Comparison of ENCODE assay signal across 15 mouse cellular contexts in the genomic region with DNA sequence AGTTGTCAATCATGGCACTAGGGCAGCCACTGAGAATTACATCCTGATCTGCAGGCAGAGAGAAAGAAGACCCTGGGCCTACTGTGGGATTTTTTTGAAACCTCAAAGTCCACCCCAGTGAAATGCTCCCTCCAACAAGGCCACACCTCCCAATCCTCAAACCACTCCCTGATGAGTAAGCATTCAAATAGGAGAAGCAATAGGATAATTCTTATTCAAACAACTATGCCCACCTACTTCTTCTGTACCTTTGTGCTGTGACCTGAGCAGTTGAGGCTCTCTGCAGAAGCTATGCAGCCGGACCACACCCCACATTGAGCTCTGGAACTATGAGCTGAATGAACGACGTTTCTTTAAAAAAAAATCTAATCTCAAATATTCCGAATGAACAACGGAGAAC.
"Had no signal": no experiment of that assay in that cellular context is flagged by ENCODE, and none has a peak within 500 bp of the region (broad histone marks: within the 10 kb centered on the region; RNA-seq: fewer than 3 reads in every experiment).

No protein-coding gene starts in this region.

- H3K4me1 ChIP-seq: megakaryocyte, embryonic 14.5 days; midbrain, embryonic 12.5 days; midbrain, embryonic 15.5 days; neural tube, embryonic 12.5 days had no signal

- H3K4me3 ChIP-seq: megakaryocyte, embryonic 14.5 days; midbrain, embryonic 12.5 days; midbrain, embryonic 15.5 days; neural tube, embryonic 12.5 days had no signal

- DNase-seq: lung, adult 18-20 months; lung, embryonic 14.5 days; lung, postnatal 10 days; lung, postnatal 36 days; right cerebral cortex, postnatal 25 days; right cerebral cortex, postnatal 4 days; spleen, adult 18-20 months; thymus, adult 18-20 months; thymus, postnatal 14 days; thymus, postnatal 36 days had no signal

- H3K9ac ChIP-seq: lung, embryonic 14.5 days; midbrain, embryonic 12.5 days; midbrain, embryonic 15.5 days; neural tube, embryonic 12.5 days had no signal

- H3K27ac ChIP-seq: macrophage; midbrain, embryonic 12.5 days; midbrain, embryonic 15.5 days; neural tube, embryonic 12.5 days had no signal

- H3K36me3 ChIP-seq: midbrain, embryonic 12.5 days; midbrain, embryonic 15.5 days; neural tube, embryonic 12.5 days had no signal

- ATAC-seq: midbrain, embryonic 15.5 days had no signal

- H3K9me3 ChIP-seq: megakaryocyte, embryonic 14.5 days; midbrain, embryonic 12.5 days; midbrain, embryonic 15.5 days; neural tube, embryonic 12.5 days had no signal

- H3K27me3 ChIP-seq: megakaryocyte, embryonic 14.5 days; midbrain, embryonic 12.5 days; midbrain, embryonic 15.5 days; neural tube, embryonic 12.5 days had no signal

- H3K4me2 ChIP-seq: lung, embryonic 14.5 days; midbrain, embryonic 12.5 days; midbrain, embryonic 15.5 days; neural tube, embryonic 12.5 days had no signal
